Mouse (Mus musculus): Measurements from ENCODE around the gene Gm42791.

- TF ChIP-seq MAZ (IDR thresholded peaks at IDR 0.05; ENCODE audit: low read depth, low read length) (no peak), CTCF (conservative IDR thresholded peaks at IDR 0.05 in 1 of 2, IDR thresholded peaks at IDR 0.05 in 1 of 2; ENCODE audit: low read depth in 2 of 2, low read length in 2 of 2) (no peak), POLR2A (IDR thresholded peaks at IDR 0.05; ENCODE audit: low read depth, low read length) (no peak), GABPA (IDR thresholded peaks at IDR 0.05; ENCODE audit: insufficient replicate concordance, low read depth, low read length) (no peak), EP300 (IDR thresholded peaks at IDR 0.05; ENCODE audit: low read length) (no peak), ZKSCAN1 (IDR thresholded peaks at IDR 0.05; ENCODE audit: borderline replicate concordance, low read depth, low read length) (no peak), ETS1 (conservative IDR thresholded peaks at IDR 0.05; ENCODE audit: low read depth, low read length) (no peak), MAX (IDR thresholded peaks at IDR 0.05; ENCODE audit: low read length) (no peak), E2F4 (IDR thresholded peaks at IDR 0.05; ENCODE audit: insufficient replicate concordance, low read depth, low read length) (no peak), NELFE (IDR thresholded peaks at IDR 0.05; ENCODE audit: low read depth, low read length) (no peak)
Observed at GRCm38 (mm10) chr5:148897941-148898417, 97.0 kb downstream of the Gm42791 start.
